Mouse (Mus musculus): Measurements from ENCODE around the gene Gm826.

DNA sequence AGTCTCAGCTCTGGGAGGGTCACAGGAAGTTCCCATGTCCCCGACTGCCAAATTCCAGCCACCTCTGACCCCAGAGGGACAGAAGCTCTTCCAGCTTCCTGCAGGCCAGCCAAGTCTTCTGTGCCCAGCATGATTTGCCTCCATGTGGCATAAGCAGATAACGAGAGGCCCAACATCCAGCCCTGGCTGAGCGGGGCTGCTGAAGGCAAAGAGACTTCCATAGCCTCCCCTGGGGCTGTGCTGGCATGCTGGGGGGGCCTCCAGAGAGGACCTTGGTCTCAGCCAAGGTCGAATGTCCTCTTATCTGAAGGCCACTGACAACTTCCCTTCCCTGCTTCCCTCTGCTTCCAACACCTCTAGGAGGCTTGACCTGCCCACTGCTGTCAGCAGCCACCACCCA is 6.8 kb downstream of the Gm826 start:
- no peak for TF ChIP-seq CTCF (IDR thresholded peaks at IDR 0.05; ENCODE audit: borderline replicate concordance, insufficient read depth, low read length)
- no peak for TF ChIP-seq POLR2A (IDR thresholded peaks at IDR 0.05; ENCODE audit: low read depth, low read length)

Data from embryonic fibroblast, embryonic 13.5 days (primary cell).